Mouse (Mus musculus): ENCODE results near the gene Acy3. TPM values are rescaled to one million over a fixed set of nuclear protein-coding genes. Genes with fewer than 3 reads are reported as not detected.

The Acy3 gene
- polyA plus RNA-seq, 1 experiment from 2014 or later, result 92.6 TPM

- whole genome bisulfite sequencing, result 0% methylated on average over 26 of the region's 26 CpGs
Observed at GRCm38 (mm10) chr19:4037788-4038232, 51.4 kb downstream of the Acy3 start, which contains the start of gene Gstp1. TSS of gene Gstp1 (minus strand) at chr19:4037985.

More at GRCm38 (mm10) chr19:4037788-4038232, 51.4 kb downstream of the Acy3 start, which contains the start of gene Gstp1:
- ATAC-seq (replicated peaks; ENCODE audit: low FRiP score, low read depth) (peak; percentile 58; the same call in 1 of the 2 replicates), DNase-seq (ENCODE audit: low spot score) (peak; percentile 90)
- H3K36me3 ChIP-seq (ENCODE audit: insufficient read depth, low read length), result no peaks in the 10 kb centered on the region
- peak within 1 kb of the TSS; percentile 70 for H3K9ac ChIP-seq (ENCODE audit: low read depth, low read length)
- peak; percentile 54 for TF ChIP-seq CTCF (IDR thresholded peaks at IDR 0.05; ENCODE audit: low read depth)
- peak within 1 kb of the TSS; percentile 62 for H3K27ac ChIP-seq
- no peaks in the 10 kb centered on the region for H3K9me3 ChIP-seq (replicated peaks; ENCODE audit: low read length)
- H3K4me2 ChIP-seq (ENCODE audit: low read length), result peak within 1 kb of the TSS; percentile 63
- H3K4me3 ChIP-seq (replicated peaks; ENCODE audit: low read depth, low read length), result peak within 1 kb of the TSS; percentile 47
- 0 out of 2 replicates have a peak, but pooled peaks cover 4% of the 10 kb centered on the region for H3K4me1 ChIP-seq (replicated peaks; ENCODE audit: insufficient read depth, low read length)
- H3K27me3 ChIP-seq (ENCODE audit: insufficient read depth, low read length), result no peaks in the 10 kb centered on the region

Other genes with a start within 250 kb of the Acy3 start
- gene Kmt5b, start 219.1 kb upstream of the Acy3 start, polyA plus RNA-seq (2015; fragmentation: Nextera tagmentation; extraction: Ambion mirVana), result 19.5 and 20.0 TPM in 2 replicates
- 53.0 and 54.7 TPM in 2 replicates for gene Chka, start 134.8 kb upstream of the Acy3 start, polyA plus RNA-seq (2015; fragmentation: Nextera tagmentation; extraction: Ambion mirVana)
- gene Tcirg1, start 79.4 kb upstream of the Acy3 start, polyA plus RNA-seq (2015; fragmentation: Nextera tagmentation; extraction: Ambion mirVana), result 31.4 and 33.0 TPM in 2 replicates
- gene Ndufs8, start 73.8 kb upstream of the Acy3 start, polyA plus RNA-seq (2015; fragmentation: Nextera tagmentation; extraction: Ambion mirVana), result 417 and 423 TPM in 2 replicates
- gene Aldh3b1, start 56.8 kb upstream of the Acy3 start, polyA plus RNA-seq (2015; fragmentation: Nextera tagmentation; extraction: Ambion mirVana), result 3.8 and 3.9 TPM in 2 replicates
- 24.2 and 25.5 TPM in 2 replicates for gene Unc93b1, start 51.4 kb upstream of the Acy3 start, polyA plus RNA-seq (2015; fragmentation: Nextera tagmentation; extraction: Ambion mirVana)
- gene Aldh3b3, start 27.9 kb upstream of the Acy3 start, polyA plus RNA-seq (2015; fragmentation: Nextera tagmentation; extraction: Ambion mirVana), result 0.07 TPM in 1 of 2 replicates, not detected in the other
- gene Aldh3b2, start 14.2 kb upstream of the Acy3 start, polyA plus RNA-seq (2015; fragmentation: Nextera tagmentation; extraction: Ambion mirVana), result 4.2 and 5.8 TPM in 2 replicates
- 2.4 and 2.8 TPM in 2 replicates for gene Tbx10, start 6.2 kb downstream of the Acy3 start, polyA plus RNA-seq (2015; fragmentation: Nextera tagmentation; extraction: Ambion mirVana)
- gene Nudt8, start 14.0 kb downstream of the Acy3 start, polyA plus RNA-seq (2015; fragmentation: Nextera tagmentation; extraction: Ambion mirVana), result 52.2 and 54.1 TPM in 2 replicates
- 1.3 and 1.7 TPM in 2 replicates for gene Gm49405, start 14.1 kb downstream of the Acy3 start, polyA plus RNA-seq (2015; fragmentation: Nextera tagmentation; extraction: Ambion mirVana)
- 2.6 and 2.8 TPM in 2 replicates for gene Doc2g, start 16.7 kb downstream of the Acy3 start, polyA plus RNA-seq (2015; fragmentation: Nextera tagmentation; extraction: Ambion mirVana)
- 294 and 318 TPM in 2 replicates for gene Ndufv1, start 26.2 kb downstream of the Acy3 start, polyA plus RNA-seq (2015; fragmentation: Nextera tagmentation; extraction: Ambion mirVana)
- gene Gstp1, start 51.4 kb downstream of the Acy3 start, polyA plus RNA-seq (2015; fragmentation: Nextera tagmentation; extraction: Ambion mirVana), result 441 and 464 TPM in 2 replicates
- gene Gstp2, start 59.5 kb downstream of the Acy3 start, polyA plus RNA-seq (2015; fragmentation: Nextera tagmentation; extraction: Ambion mirVana), result 3.1 and 4.4 TPM in 2 replicates
- gene Gstp3, start 73.0 kb downstream of the Acy3 start, polyA plus RNA-seq (2015; fragmentation: Nextera tagmentation; extraction: Ambion mirVana), result not detected in 2 replicates
- 2.2 and 2.4 TPM in 2 replicates for gene Cabp2, start 95.0 kb downstream of the Acy3 start, polyA plus RNA-seq (2015; fragmentation: Nextera tagmentation; extraction: Ambion mirVana)
- gene Cdk2ap2, start 110.6 kb downstream of the Acy3 start, polyA plus RNA-seq (2015; fragmentation: Nextera tagmentation; extraction: Ambion mirVana), result 107 TPM in 2 replicates
- 12.2 and 13.9 TPM in 2 replicates for gene Pitpnm1, start 113.4 kb downstream of the Acy3 start, polyA plus RNA-seq (2015; fragmentation: Nextera tagmentation; extraction: Ambion mirVana)
- 83.2 and 84.2 TPM in 2 replicates for gene Aip, start 139.3 kb downstream of the Acy3 start, polyA plus RNA-seq (2015; fragmentation: Nextera tagmentation; extraction: Ambion mirVana)
- 0.03 TPM in 1 of 2 replicates, not detected in the other for gene Gpr152, start 153.2 kb downstream of the Acy3 start, polyA plus RNA-seq (2015; fragmentation: Nextera tagmentation; extraction: Ambion mirVana)
- gene Cabp4, start 157.5 kb downstream of the Acy3 start, polyA plus RNA-seq (2015; fragmentation: Nextera tagmentation; extraction: Ambion mirVana), result 0.08 and 0.13 TPM in 2 replicates
- 161 and 164 TPM in 2 replicates for gene Coro1b, start 162.0 kb downstream of the Acy3 start, polyA plus RNA-seq (2015; fragmentation: Nextera tagmentation; extraction: Ambion mirVana)
- gene Ptprcap, start 167.0 kb downstream of the Acy3 start, polyA plus RNA-seq (2015; fragmentation: Nextera tagmentation; extraction: Ambion mirVana), result 0.82 and 0.91 TPM in 2 replicates
- 42.4 and 49.0 TPM in 2 replicates for gene Rps6kb2, start 176.8 kb downstream of the Acy3 start, polyA plus RNA-seq (2015; fragmentation: Nextera tagmentation; extraction: Ambion mirVana)
- 2.7 and 3.3 TPM in 2 replicates for gene Carns1, start 188.9 kb downstream of the Acy3 start, polyA plus RNA-seq (2015; fragmentation: Nextera tagmentation; extraction: Ambion mirVana)
- 3.5 and 3.9 TPM in 2 replicates for gene Tbc1d10c, start 204.7 kb downstream of the Acy3 start, polyA plus RNA-seq (2015; fragmentation: Nextera tagmentation; extraction: Ambion mirVana)
- gene Ppp1ca, start 205.5 kb downstream of the Acy3 start, polyA plus RNA-seq (2015; fragmentation: Nextera tagmentation; extraction: Ambion mirVana), result 804 and 864 TPM in 2 replicates
- gene Rad9a, start 215.1 kb downstream of the Acy3 start, polyA plus RNA-seq (2015; fragmentation: Nextera tagmentation; extraction: Ambion mirVana), result 22.8 and 25.7 TPM in 2 replicates
- gene Clcf1, start 227.7 kb downstream of the Acy3 start, polyA plus RNA-seq (2015; fragmentation: Nextera tagmentation; extraction: Ambion mirVana), result 6.5 and 6.7 TPM in 2 replicates
- gene AC109138.7, start 227.8 kb downstream of the Acy3 start, polyA plus RNA-seq (2015; fragmentation: Nextera tagmentation; extraction: Ambion mirVana), result not detected in 2 replicates
- 40.9 and 43.6 TPM in 2 replicates for gene Pold4, start 245.3 kb downstream of the Acy3 start, polyA plus RNA-seq (2015; fragmentation: Nextera tagmentation; extraction: Ambion mirVana)

All from kidney, postnatal 0 days (tissue).